Mouse (Mus musculus): ENCODE data around the gene Syt1.

- no peak for TF ChIP-seq POLR2A (IDR thresholded peaks at IDR 0.05; ENCODE audit: low read depth, low read length)
- no peak for TF ChIP-seq CTCF (IDR thresholded peaks at IDR 0.05; ENCODE audit: borderline replicate concordance, insufficient read depth, low read length)
Measured at GRCm38 (mm10) chr10:108954952-108955351, 55.8 kb downstream of the Syt1 start.

All from embryonic fibroblast, embryonic 13.5 days (primary cell).